Mouse (Mus musculus): ENCODE data around the gene Gm20388. TPM values are rescaled to one million over a fixed set of nuclear protein-coding genes. Genes with fewer than 3 reads are reported as not detected.

Gene Gm20388
- polyA plus RNA-seq, 1 experiment from 2014 or later = 5.3 TPM

DNA sequence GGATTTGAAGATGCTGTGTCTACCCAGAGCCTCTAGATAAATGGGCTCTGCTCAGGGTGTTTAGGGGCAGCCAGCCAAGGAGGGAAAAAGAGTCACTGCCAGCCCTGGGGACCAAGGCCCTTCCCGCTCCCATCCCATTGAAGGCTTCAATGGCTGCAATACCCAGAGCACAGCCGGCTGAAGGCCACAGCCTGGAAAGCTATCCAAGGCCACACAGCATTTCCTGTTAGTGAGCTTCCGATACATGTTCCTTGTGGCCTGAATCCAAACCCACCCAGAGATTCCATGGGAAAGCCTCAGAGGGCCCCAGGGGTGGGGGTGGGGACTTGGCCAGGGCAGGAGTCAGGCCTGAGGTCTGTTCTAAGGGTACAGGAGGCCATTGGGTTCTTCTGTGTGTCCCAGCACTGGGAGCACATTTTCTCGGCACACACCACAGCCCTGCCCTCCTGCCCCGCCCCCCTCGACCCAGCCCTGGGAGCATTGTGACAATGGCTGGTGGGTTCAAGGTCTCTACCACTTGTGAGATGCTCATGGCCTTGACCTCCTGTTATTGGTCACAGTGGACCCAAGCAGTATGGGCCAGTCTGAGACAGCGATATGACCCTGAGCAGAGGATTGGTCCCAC is 294.2 kb downstream of the Gm20388 start:
- no peak overlapping the region for H3K9ac ChIP-seq (ENCODE audit: low read depth, low read length)
- DNase-seq (ENCODE audit: low spot score) (no peak), ATAC-seq (replicated peaks; ENCODE audit: low FRiP score) (no peak)
- 70% methylated on average over 7 of the region's 7 CpGs for WGBS
- H3K4me3 ChIP-seq (ENCODE audit: low read depth, low read length) = no peak overlapping the region
- no peak overlapping the region for H3K27ac ChIP-seq (ENCODE audit: low read depth, low read length)
- peaks cover 2% of the 10 kb centered on the region; the same call in 1 of the 2 replicates for H3K9me3 ChIP-seq (ENCODE audit: control insufficient read depth, low read length)
- no peaks in the 10 kb centered on the region for H3K4me1 ChIP-seq (replicated peaks; ENCODE audit: control insufficient read depth, insufficient read depth, low read length)
- H3K27me3 ChIP-seq (replicated peaks; ENCODE audit: control insufficient read depth, insufficient read depth, low read length) = peaks cover 3% of the 10 kb centered on the region; the same call in 1 of the 2 replicates
- no peaks in the 10 kb centered on the region for H3K36me3 ChIP-seq (ENCODE audit: control insufficient read depth, insufficient read depth, low read length)
- no peak overlapping the region for H3K4me2 ChIP-seq

DNA sequence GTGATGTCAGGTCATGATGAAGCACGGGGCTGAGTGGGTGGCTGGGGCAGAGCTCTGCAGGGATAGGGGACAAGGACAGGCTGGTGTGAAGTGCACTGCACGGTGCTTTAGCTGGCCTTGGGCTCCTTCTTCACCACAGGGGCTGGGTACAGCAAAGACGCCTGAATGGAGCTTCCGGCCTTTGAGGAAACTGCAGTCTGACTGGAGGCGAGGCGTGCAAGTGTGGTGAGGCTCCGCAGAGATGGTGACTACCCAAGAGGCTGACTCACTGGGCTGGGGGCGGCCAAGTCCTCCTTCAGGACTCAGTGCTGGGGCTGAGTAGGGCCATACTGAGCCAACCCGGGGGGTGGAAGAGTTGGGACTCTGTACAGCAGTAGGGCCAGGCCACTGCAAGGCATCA is 295.3 kb downstream of the Gm20388 start:
- no peaks in the 10 kb centered on the region for H3K9me3 ChIP-seq (ENCODE audit: control insufficient read depth, low read length)
- no peak overlapping the region for H3K9ac ChIP-seq (ENCODE audit: low read depth, low read length)
- peaks cover 6% of the 10 kb centered on the region; the same call in 1 of the 2 replicates for H3K27me3 ChIP-seq (replicated peaks; ENCODE audit: control insufficient read depth, insufficient read depth, low read length)
- H3K4me1 ChIP-seq (replicated peaks; ENCODE audit: control insufficient read depth, insufficient read depth, low read length) = peaks cover 3% of the 10 kb centered on the region; the same call in 1 of the 2 replicates
- no peak overlapping the region for H3K4me3 ChIP-seq (ENCODE audit: low read depth, low read length)
- DNase-seq (ENCODE audit: low spot score) = no peak
- no peaks in the 10 kb centered on the region for H3K36me3 ChIP-seq (ENCODE audit: control insufficient read depth, insufficient read depth, low read length)
- H3K27ac ChIP-seq (ENCODE audit: low read depth, low read length) = no peak overlapping the region
- WGBS = 61% methylated on average over 9 of the region's 9 CpGs
- H3K4me2 ChIP-seq = no peak overlapping the region
- no peak for ATAC-seq (replicated peaks; ENCODE audit: low FRiP score)

DNA sequence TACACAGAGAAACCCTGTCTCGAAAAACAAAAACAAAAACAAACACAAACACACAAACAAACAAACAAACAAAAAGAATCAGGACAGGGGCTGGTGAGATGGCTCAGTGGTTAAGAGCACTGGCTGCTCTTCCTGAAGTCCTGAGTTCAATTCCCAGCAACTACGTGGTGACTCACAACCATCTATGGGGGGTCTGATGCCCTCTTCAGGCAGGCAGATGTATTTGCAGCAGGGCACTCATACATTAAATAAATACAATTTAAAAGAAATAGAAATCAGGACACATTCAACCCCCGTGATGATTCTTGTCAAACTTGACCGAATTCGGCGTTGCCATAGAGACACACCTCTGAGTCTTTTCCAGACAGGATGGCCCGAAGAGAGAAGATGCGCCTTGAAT is 296.7 kb downstream of the Gm20388 start:
- no peak for DNase-seq (ENCODE audit: low spot score)
- Histone ChIP-seq H3K36me3 (ENCODE audit: control insufficient read depth, insufficient read depth, low read length) (no peaks in the 10 kb centered on the region), H3K27ac (ENCODE audit: low read depth, low read length) (no peak overlapping the region), H3K27me3 (replicated peaks; ENCODE audit: control insufficient read depth, insufficient read depth, low read length) (peaks cover 6% of the 10 kb centered on the region; the same call in 1 of the 2 replicates), H3K9me3 (ENCODE audit: control insufficient read depth, low read length) (no peaks in the 10 kb centered on the region), H3K9ac (ENCODE audit: low read depth, low read length) (no peak overlapping the region), H3K4me2 (no peak overlapping the region), H3K4me1 (replicated peaks; ENCODE audit: control insufficient read depth, insufficient read depth, low read length) (peaks cover 14% of the 10 kb centered on the region), H3K4me3 (ENCODE audit: low read depth, low read length) (no peak overlapping the region)
- WGBS = 80% methylated on average over 8 of the region's 8 CpGs
- no peak for ATAC-seq (replicated peaks; ENCODE audit: low FRiP score)

DNA sequence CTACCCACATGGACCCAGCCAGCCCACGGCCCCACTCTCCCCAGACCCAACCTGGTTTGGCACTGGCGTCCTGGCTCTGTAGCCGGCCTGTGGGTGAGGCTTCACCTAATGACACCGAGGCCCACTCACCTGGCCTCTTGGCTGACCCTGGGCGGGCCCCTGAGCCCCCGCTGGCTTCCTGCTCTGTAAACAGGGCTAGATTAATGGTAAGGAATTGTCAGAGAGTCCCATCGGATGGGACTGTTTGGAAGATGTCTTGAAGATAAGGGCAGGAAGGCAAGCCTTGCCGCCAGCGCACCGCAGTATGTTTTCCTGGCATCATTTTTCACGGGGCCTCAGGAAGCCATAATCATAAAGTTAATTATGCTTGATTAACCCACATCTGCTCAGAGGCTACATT is 297.5 kb downstream of the Gm20388 start:
- Histone ChIP-seq H3K27me3 (replicated peaks; ENCODE audit: control insufficient read depth, insufficient read depth, low read length) (peaks cover 6% of the 10 kb centered on the region; the same call in 1 of the 2 replicates), H3K36me3 (ENCODE audit: control insufficient read depth, insufficient read depth, low read length) (no peaks in the 10 kb centered on the region), H3K4me2 (no peak overlapping the region), H3K4me3 (ENCODE audit: low read depth, low read length) (no peak overlapping the region), H3K4me1 (replicated peaks; ENCODE audit: control insufficient read depth, insufficient read depth, low read length) (peaks cover 14% of the 10 kb centered on the region), H3K9me3 (ENCODE audit: control insufficient read depth, low read length) (no peaks in the 10 kb centered on the region), H3K9ac (ENCODE audit: low read depth, low read length) (no peak overlapping the region), H3K27ac (ENCODE audit: low read depth, low read length) (no peak overlapping the region)
- no peak for ATAC-seq (replicated peaks; ENCODE audit: low FRiP score)
- WGBS = 58% methylated on average over 11 of the region's 11 CpGs
- no peak for DNase-seq (ENCODE audit: low spot score)

DNA sequence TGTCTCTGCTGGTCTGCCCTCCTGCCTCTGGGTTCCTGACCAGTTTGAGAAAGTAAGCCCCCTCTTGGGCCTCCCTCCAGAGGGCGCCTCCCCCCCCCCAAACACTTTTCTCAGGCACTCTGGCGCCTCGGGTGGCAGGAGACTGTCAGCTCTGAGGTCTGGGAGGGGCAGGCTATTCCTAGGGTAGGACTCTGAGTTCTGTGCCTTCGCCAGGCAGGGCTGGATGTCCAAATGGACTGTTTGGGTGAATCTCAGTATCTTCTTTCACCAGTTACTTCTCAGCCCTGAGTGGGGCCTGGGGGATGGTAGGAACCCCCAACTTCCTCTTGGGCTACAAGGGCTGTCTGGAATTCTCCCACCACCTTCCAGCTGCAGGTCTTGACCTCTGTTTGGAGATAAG is 300.7 kb downstream of the Gm20388 start:
- H3K36me3 ChIP-seq (ENCODE audit: control insufficient read depth, insufficient read depth, low read length) = no peaks in the 10 kb centered on the region
- DNase-seq (ENCODE audit: low spot score) (no peak), ATAC-seq (replicated peaks; ENCODE audit: low FRiP score) (no peak)
- no peaks in the 10 kb centered on the region for H3K9me3 ChIP-seq (ENCODE audit: control insufficient read depth, low read length)
- peaks cover 21% of the 10 kb centered on the region for H3K4me1 ChIP-seq (replicated peaks; ENCODE audit: control insufficient read depth, insufficient read depth, low read length)
- peaks cover 6% of the 10 kb centered on the region; the same call in 1 of the 2 replicates for H3K27me3 ChIP-seq (replicated peaks; ENCODE audit: control insufficient read depth, insufficient read depth, low read length)
- no peak overlapping the region for H3K27ac ChIP-seq (ENCODE audit: low read depth, low read length)
- no peak overlapping the region for H3K4me3 ChIP-seq (ENCODE audit: low read depth, low read length)
- H3K9ac ChIP-seq (ENCODE audit: low read depth, low read length) = no peak overlapping the region
- no peak overlapping the region for H3K4me2 ChIP-seq
- WGBS = 12% methylated on average over 3 of the region's 4 CpGs

DNA sequence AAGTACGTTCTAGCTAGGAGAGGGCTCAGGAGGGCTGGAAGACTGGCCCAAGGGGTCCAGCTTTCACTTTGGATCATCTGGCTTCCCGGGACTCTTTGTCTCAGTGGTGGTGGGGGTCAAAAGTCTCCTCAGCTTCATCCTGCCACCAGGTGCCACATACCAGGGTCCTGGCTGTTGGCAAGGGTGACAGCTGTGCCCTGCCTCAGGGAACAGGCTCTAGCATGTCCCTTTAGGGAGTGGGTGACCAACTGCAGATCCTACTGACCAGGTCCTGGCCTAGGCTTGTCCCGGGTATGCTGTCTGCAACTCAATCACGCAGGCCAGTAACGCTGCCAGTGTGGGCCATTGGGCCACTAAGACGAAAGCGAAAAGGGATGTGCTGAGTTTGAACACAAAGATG is 302.0 kb downstream of the Gm20388 start:
- peaks cover 27% of the 10 kb centered on the region for H3K4me1 ChIP-seq (replicated peaks; ENCODE audit: control insufficient read depth, insufficient read depth, low read length)
- DNase-seq (ENCODE audit: low spot score) = no peak
- H3K4me3 ChIP-seq (ENCODE audit: low read depth, low read length) = no peak overlapping the region
- no peak overlapping the region for H3K27ac ChIP-seq (ENCODE audit: low read depth, low read length)
- no peaks in the 10 kb centered on the region for H3K36me3 ChIP-seq (ENCODE audit: control insufficient read depth, insufficient read depth, low read length)
- H3K4me2 ChIP-seq = no peak overlapping the region
- 85% methylated on average over 7 of the region's 7 CpGs for WGBS
- H3K27me3 ChIP-seq (replicated peaks; ENCODE audit: control insufficient read depth, insufficient read depth, low read length) = peaks cover 8% of the 10 kb centered on the region; the same call in 1 of the 2 replicates
- H3K9me3 ChIP-seq (ENCODE audit: control insufficient read depth, low read length) = no peaks in the 10 kb centered on the region
- H3K9ac ChIP-seq (ENCODE audit: low read depth, low read length) = no peak overlapping the region
- ATAC-seq (replicated peaks; ENCODE audit: low FRiP score) = no peak

DNA sequence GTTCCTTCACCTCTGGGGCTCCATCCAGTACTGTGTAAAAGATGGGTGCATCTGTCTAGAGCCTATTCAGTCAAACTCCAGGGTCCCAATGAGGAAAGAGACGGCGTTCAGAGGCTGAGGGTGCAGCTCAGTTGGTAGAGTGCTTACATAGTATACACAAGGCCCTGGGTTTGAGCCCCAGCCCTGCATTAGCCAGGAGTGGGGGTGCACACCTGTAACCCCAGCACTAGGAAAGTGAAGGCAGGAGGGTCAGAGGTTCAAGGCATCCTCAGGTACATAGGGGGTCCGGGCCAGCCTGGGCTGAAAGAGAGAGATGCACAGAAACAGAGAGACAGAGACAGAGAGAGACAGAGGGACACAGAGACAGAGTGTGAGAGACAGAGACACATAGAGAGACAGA is 302.6 kb downstream of the Gm20388 start:
- Histone ChIP-seq H3K4me1 (replicated peaks; ENCODE audit: control insufficient read depth, insufficient read depth, low read length) (peaks cover 29% of the 10 kb centered on the region), H3K27ac (ENCODE audit: low read depth, low read length) (no peak overlapping the region)
- no peak for ATAC-seq (replicated peaks; ENCODE audit: low FRiP score)

DNA sequence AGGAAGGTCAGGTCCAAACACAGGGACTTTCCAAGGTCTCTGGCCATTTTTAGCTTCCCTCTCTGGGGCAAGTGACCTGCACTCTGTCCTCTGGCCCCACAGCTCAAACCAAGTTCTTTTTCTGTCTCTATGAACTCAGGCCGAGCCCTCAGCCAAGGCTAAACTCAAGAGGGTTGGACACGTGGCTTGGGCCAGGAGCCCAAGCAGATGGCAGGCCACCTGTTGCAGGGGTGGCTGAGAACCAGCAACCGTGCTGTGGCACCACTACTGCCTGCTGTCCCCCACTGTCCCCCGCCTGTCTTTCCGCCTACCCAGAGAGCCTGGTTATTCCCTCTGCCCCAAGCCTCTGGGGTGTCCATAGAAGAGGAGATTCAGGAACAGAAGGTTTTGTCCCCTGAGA is 303.3 kb downstream of the Gm20388 start:
- no peak overlapping the region for H3K9ac ChIP-seq (ENCODE audit: low read depth, low read length)
- H3K27ac ChIP-seq (ENCODE audit: low read depth, low read length) = no peak overlapping the region
- 70% methylated on average over 5 of the region's 5 CpGs for WGBS
- DNase-seq (ENCODE audit: low spot score) (no peak), ATAC-seq (replicated peaks; ENCODE audit: low FRiP score) (no peak)
- no peak overlapping the region for H3K4me3 ChIP-seq (ENCODE audit: low read depth, low read length)
- H3K36me3 ChIP-seq (ENCODE audit: control insufficient read depth, insufficient read depth, low read length) = no peaks in the 10 kb centered on the region
- H3K4me2 ChIP-seq = no peak overlapping the region
- peaks cover 29% of the 10 kb centered on the region for H3K4me1 ChIP-seq (replicated peaks; ENCODE audit: control insufficient read depth, insufficient read depth, low read length)
- H3K27me3 ChIP-seq (replicated peaks; ENCODE audit: control insufficient read depth, insufficient read depth, low read length) = peaks cover 8% of the 10 kb centered on the region; the same call in 1 of the 2 replicates
- no peaks in the 10 kb centered on the region for H3K9me3 ChIP-seq (ENCODE audit: control insufficient read depth, low read length)

More for the DNA sequence above, 302.6 kb downstream of the Gm20388 start:
- DNase-seq (ENCODE audit: low spot score) = no peak
- peaks cover 8% of the 10 kb centered on the region; the same call in 1 of the 2 replicates for H3K27me3 ChIP-seq (replicated peaks; ENCODE audit: control insufficient read depth, insufficient read depth, low read length)
- no peak overlapping the region for H3K4me2 ChIP-seq
- H3K9me3 ChIP-seq (ENCODE audit: control insufficient read depth, low read length) = no peaks in the 10 kb centered on the region
- whole genome bisulfite sequencing = 85% methylated on average over 3 of the region's 3 CpGs
- no peak overlapping the region for H3K9ac ChIP-seq (ENCODE audit: low read depth, low read length)
- H3K36me3 ChIP-seq (ENCODE audit: control insufficient read depth, insufficient read depth, low read length) = no peaks in the 10 kb centered on the region
- H3K4me3 ChIP-seq (ENCODE audit: low read depth, low read length) = no peak overlapping the region
